Mouse (Mus musculus) erythroblast, embryonic 14.5 days (primary cell): ENCODE measurements around the gene 4930518I15Rik.
"Not testable (repeated sequence)": the region's sequence is repeated elsewhere in the genome, so short reads cannot be mapped to it uniquely, and the experiment has no call there.

Experiments used
- GATA1 ChIP-seq: IDR thresholded peaks from 2 replicates; pipeline ENCODE4 v1.6.1; 2012; ENCODE audit warnings: low read length, inconsistent platforms, mixed read lengths
- TAL1 ChIP-seq: IDR thresholded peaks from 3 replicates; pipeline ENCODE4 v1.6.1; 2012; ENCODE audit warnings: low read length, inconsistent platforms, mixed read lengths

GRCm38 (mm10) chr2:156885666-156886065 is 27.9 kb upstream of the 4930518I15Rik start:
- not testable (repeated sequence) for TF ChIP-seq TAL1, GATA1
